Mouse (Mus musculus) embryonic fibroblast, embryonic 13.5 days (primary cell): ENCODE results near the gene Picalm. TPM values are rescaled to one million over a fixed set of nuclear protein-coding genes. Genes with fewer than 3 reads are reported as not detected.
A peak's percentile ranks its signal among the peaks of the same experiment; 100 is the strongest.
"Not testable (repeated sequence)": the region's sequence is repeated elsewhere in the genome, so short reads cannot be mapped to it uniquely, and the experiment has no call there.

Experiments
- H3K27ac ChIP-seq: 2 replicates; pipeline ENCODE4 v1.5.1; 2012; ENCODE audit warnings: low read length, control low read depth, inconsistent platforms; ENCODE audit not compliant: insufficient read depth
- H3K4me1 ChIP-seq: 2 replicates; pipeline ENCODE4 v1.6.1; 2011; ENCODE audit warnings: low read length; ENCODE audit not compliant: control insufficient read depth, insufficient read depth
- H3K4me3 ChIP-seq: 2 replicates; pipeline ENCODE4 v1.5.1; 2011; ENCODE audit warnings: mild to moderate bottlenecking, control low read depth, low read length; ENCODE audit not compliant: insufficient read depth
- CTCF ChIP-seq: IDR thresholded peaks from 2 replicates; pipeline ENCODE4 v1.5.1; 2011; ENCODE audit warnings: mild to moderate bottlenecking, control low read depth, low read length, moderate library complexity, borderline replicate concordance; ENCODE audit not compliant: insufficient read depth
- POLR2A ChIP-seq: IDR thresholded peaks from 2 replicates; pipeline ENCODE4 v1.6.1; 2011; ENCODE audit warnings: low read depth, mild to moderate bottlenecking, control low read depth, low read length, moderate library complexity
- polyA plus RNA-seq: library from polyadenylated mRNA; stranded (reverse); fragments of >200 nt; gene quantifications from 2 replicates; pipeline ENCODE4 v1.2.4, GENCODE M21; 2011; ENCODE audit warnings: low read depth; ENCODE audit not compliant: missing spikeins, insufficient read length

Gene Picalm
- polyA plus RNA-seq, 1 experiment: 615 TPM

GRCm38 (mm10) chr7:90201877-90202465, 72.0 kb downstream of the Picalm start:
- Histone ChIP-seq H3K4me1 (peaks cover 12% of the 10 kb centered on the region), H3K4me3 (no peak overlapping the region), H3K27ac (peak overlapping the region; percentile 16; the same call in 1 of the 2 replicates)
- TF ChIP-seq POLR2A (no peak), CTCF (no peak)

GRCm38 (mm10) chr7:90203914-90204313, 73.9 kb downstream of the Picalm start:
- Histone ChIP-seq H3K4me1 (peaks cover 12% of the 10 kb centered on the region), H3K4me3 (no peak overlapping the region), H3K27ac (no peak overlapping the region)
- TF ChIP-seq CTCF: no peak
- TF ChIP-seq POLR2A: no peak

- Histone ChIP-seq H3K4me3 (no peak overlapping the region), H3K4me1 (no peaks in the 10 kb centered on the region)
- TF ChIP-seq CTCF: no peak
- TF ChIP-seq POLR2A: no peak
These were observed 80.1 kb downstream of the Picalm start for GRCm38 (mm10) chr7:90210116-90210515.

GRCm38 (mm10) chr7:90210947-90211346, 80.9 kb downstream of the Picalm start:
- Histone ChIP-seq H3K4me3 (no peak overlapping the region), H3K27ac (no peak overlapping the region), H3K4me1 (no peaks in the 10 kb centered on the region)
- TF ChIP-seq CTCF (no peak), POLR2A (no peak)

More at GRCm38 (mm10) chr7:90210116-90210515, 80.1 kb downstream of the Picalm start:
- no peak overlapping the region for H3K27ac ChIP-seq

GRCm38 (mm10) chr7:90216511-90216910, 86.5 kb downstream of the Picalm start:
- H3K27ac ChIP-seq: 0 out of 2 replicates have a peak overlapping the region, but pooled peaks have one; percentile 3
- H3K4me3 ChIP-seq: no peak overlapping the region
- TF ChIP-seq CTCF (no peak), POLR2A (no peak)
- peaks cover 7% of the 10 kb centered on the region; the same call in 1 of the 2 replicates for H3K4me1 ChIP-seq

- peak overlapping the region; percentile 82; the same call in 1 of the 2 replicates for H3K27ac ChIP-seq
- peaks cover 7% of the 10 kb centered on the region; the same call in 1 of the 2 replicates for H3K4me1 ChIP-seq
- H3K4me3 ChIP-seq: no peak overlapping the region
- TF ChIP-seq CTCF (no peak), POLR2A (no peak)
These were observed 88.1 kb downstream of the Picalm start for GRCm38 (mm10) chr7:90218122-90218521.

GRCm38 (mm10) chr7:90221487-90221886, 91.5 kb downstream of the Picalm start:
- no peak overlapping the region for H3K27ac ChIP-seq
- H3K4me3 ChIP-seq: no peak overlapping the region
- no peak for TF ChIP-seq POLR2A
- TF ChIP-seq CTCF: no peak
- H3K4me1 ChIP-seq: peaks cover 7% of the 10 kb centered on the region; the same call in 1 of the 2 replicates

- no peaks in the 10 kb centered on the region for H3K4me1 ChIP-seq
- no peak overlapping the region for H3K4me3 ChIP-seq
- H3K27ac ChIP-seq: no peak overlapping the region
- TF ChIP-seq CTCF (no peak), POLR2A (no peak)
These were observed 98.1 kb downstream of the Picalm start for GRCm38 (mm10) chr7:90228075-90228474.

- H3K4me1 ChIP-seq, H3K27ac ChIP-seq, H3K4me3 ChIP-seq: not testable (repeated sequence)
- peak; percentile 33; the same call in 1 of the 2 replicates for TF ChIP-seq CTCF
These were observed 98.9 kb downstream of the Picalm start for GRCm38 (mm10) chr7:90228884-90229283.

GRCm38 (mm10) chr7:90231431-90231830, 101.4 kb downstream of the Picalm start:
- TF ChIP-seq POLR2A (no peak), CTCF (no peak)
- Histone ChIP-seq H3K4me3 (no peak overlapping the region), H3K4me1 (peaks cover 13% of the 10 kb centered on the region), H3K27ac (no peak overlapping the region)

GRCm38 (mm10) chr7:90233921-90234320, 103.9 kb downstream of the Picalm start:
- H3K27ac ChIP-seq: peak overlapping the region; percentile 75
- no peak for TF ChIP-seq POLR2A
- no peak for TF ChIP-seq CTCF
- H3K4me1 ChIP-seq: peaks cover 13% of the 10 kb centered on the region
- H3K4me3 ChIP-seq: no peak overlapping the region
